14 mouse cellular contexts compared by ENCODE assay signal in the genomic region with DNA sequence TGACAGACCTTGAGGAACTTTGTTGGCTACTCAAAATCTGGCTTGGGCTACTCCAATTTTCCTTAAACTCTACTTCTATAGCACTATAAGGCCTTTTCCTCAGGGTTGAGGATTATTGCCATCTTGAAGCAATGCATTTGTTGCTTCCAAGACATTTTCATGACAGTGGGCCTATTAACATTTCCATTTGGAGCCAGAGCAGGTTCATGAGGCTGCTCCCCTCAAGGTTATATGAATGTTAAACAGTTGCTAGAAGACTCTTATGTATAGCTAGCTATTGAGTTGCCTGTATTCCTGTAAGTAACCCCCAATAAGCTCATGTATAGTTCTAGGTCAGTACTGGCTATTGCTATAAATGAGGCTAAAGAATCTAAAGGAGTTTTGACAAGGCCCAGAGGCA.
"Had no signal": no experiment of that assay in that cellular context is flagged by ENCODE, and none has a peak within 500 bp of the region (broad histone marks: within the 10 kb centered on the region; RNA-seq: fewer than 3 reads in every experiment).

No protein-coding gene starts in this region.

- H3K4me1 ChIP-seq: midbrain, embryonic 13.5 days; midbrain, embryonic 15.5 days; neural tube, embryonic 12.5 days had no signal

- H3K4me3 ChIP-seq: midbrain, embryonic 13.5 days; midbrain, embryonic 15.5 days; neural tube, embryonic 12.5 days had no signal

- DNase-seq: lung, adult 18-20 months; lung, embryonic 14.5 days; lung, postnatal 10 days; lung, postnatal 4 days; right cerebral cortex, postnatal 14 days; right cerebral cortex, postnatal 4 days; spleen, adult 18-20 months; thymus, adult 18-20 months; thymus, postnatal 14 days; thymus, postnatal 36 days had no signal

- H3K9ac ChIP-seq: liver, embryonic 14.5 days; lung, embryonic 14.5 days; midbrain, embryonic 13.5 days; midbrain, embryonic 15.5 days; neural tube, embryonic 12.5 days had no signal

- H3K4me2 ChIP-seq: lung, embryonic 14.5 days; midbrain, embryonic 13.5 days; midbrain, embryonic 15.5 days; neural tube, embryonic 12.5 days had no signal

- H3K27ac ChIP-seq: liver, embryonic 14.5 days; midbrain, embryonic 13.5 days; midbrain, embryonic 15.5 days; neural tube, embryonic 12.5 days had no signal

- H3K9me3 ChIP-seq: midbrain, embryonic 15.5 days; neural tube, embryonic 12.5 days had no signal

- H3K27me3 ChIP-seq: midbrain, embryonic 13.5 days; midbrain, embryonic 15.5 days; neural tube, embryonic 12.5 days had no signal

- ATAC-seq: midbrain, embryonic 13.5 days; midbrain, embryonic 15.5 days had no signal
